Mouse (Mus musculus) G1E-ER4 (cell line): ENCODE measurements around the gene D430041D05Rik. TPM values are rescaled to one million over a fixed set of nuclear protein-coding genes. Genes with fewer than 3 reads are reported as not detected.

Source experiments
- GATA1 ChIP-seq: IDR thresholded peaks from one replicate; pipeline ENCODE4 v1.8.0; 2012; ENCODE audit warnings: low read length, inconsistent platforms
- polyA plus RNA-seq: library from polyadenylated mRNA; stranded (reverse); fragments of >175 nt; gene quantifications from 2 replicates; pipeline ENCODE4 v1.2.3, GENCODE M21; 2012

D430041D05Rik gene
- polyA plus RNA-seq, 1 experiment = 0.08 TPM

- TF ChIP-seq GATA1 = no peak
These were observed 32.8 kb downstream of the D430041D05Rik start for GRCm38 (mm10) chr2:104377990-104378389.

GRCm38 (mm10) chr2:104372156-104372555 lies 38.7 kb downstream of the D430041D05Rik start:
- TF ChIP-seq GATA1 = no peak

GRCm38 (mm10) chr2:104371606-104372130 lies 39.1 kb downstream of the D430041D05Rik start:
- no peak for TF ChIP-seq GATA1

- no peak for TF ChIP-seq GATA1
These were observed 42.9 kb downstream of the D430041D05Rik start for GRCm38 (mm10) chr2:104367836-104368298.

- TF ChIP-seq GATA1 = no peak
These were observed 43.5 kb downstream of the D430041D05Rik start for GRCm38 (mm10) chr2:104367291-104367690.

- TF ChIP-seq GATA1 = no peak
These were observed 51.5 kb downstream of the D430041D05Rik start for GRCm38 (mm10) chr2:104359305-104359704.

- no peak for TF ChIP-seq GATA1
These were observed 51.9 kb downstream of the D430041D05Rik start for GRCm38 (mm10) chr2:104358881-104359280.

GRCm38 (mm10) chr2:104356531-104356930 lies 54.3 kb downstream of the D430041D05Rik start:
- TF ChIP-seq GATA1 = no peak

GRCm38 (mm10) chr2:104354117-104354516 lies 56.7 kb downstream of the D430041D05Rik start:
- no peak for TF ChIP-seq GATA1

- TF ChIP-seq GATA1 = no peak
These were observed 58.7 kb downstream of the D430041D05Rik start for GRCm38 (mm10) chr2:104352204-104352493.

- no peak for TF ChIP-seq GATA1
These were observed 59.2 kb downstream of the D430041D05Rik start for GRCm38 (mm10) chr2:104351415-104352203.

GRCm38 (mm10) chr2:104337619-104338018 lies 73.2 kb downstream of the D430041D05Rik start:
- no peak for TF ChIP-seq GATA1

- no peak for TF ChIP-seq GATA1
These were observed 75.0 kb downstream of the D430041D05Rik start for GRCm38 (mm10) chr2:104335824-104336223.

GRCm38 (mm10) chr2:104333952-104334351 lies 76.9 kb downstream of the D430041D05Rik start:
- no peak for TF ChIP-seq GATA1

GRCm38 (mm10) chr2:104332707-104333106 lies 78.1 kb downstream of the D430041D05Rik start:
- TF ChIP-seq GATA1 = no peak

- no peak for TF ChIP-seq GATA1
These were observed 79.6 kb downstream of the D430041D05Rik start for GRCm38 (mm10) chr2:104331261-104331660.

GRCm38 (mm10) chr2:104327116-104327794 lies 83.6 kb downstream of the D430041D05Rik start:
- TF ChIP-seq GATA1 = no peak

GRCm38 (mm10) chr2:104323773-104324172 lies 87.0 kb downstream of the D430041D05Rik start:
- no peak for TF ChIP-seq GATA1
